Mouse (Mus musculus): Measurements from ENCODE around the gene Gjc2. TPM values are rescaled to one million over a fixed set of nuclear protein-coding genes. Genes with fewer than 3 reads are reported as not detected.

Gene Gjc2
- polyA plus RNA-seq, 1 experiment: 2.7 TPM

- peak within 1 kb of the TSS; percentile 98 for H3K4me3 ChIP-seq (ENCODE audit: control insufficient read depth, low read depth, low read length)
- H3K4me1 ChIP-seq (ENCODE audit: control insufficient read depth, insufficient read depth, low read length): peaks cover 7% of the 10 kb centered on the region
- peak within 1 kb of the TSS; percentile 96 for H3K27ac ChIP-seq (ENCODE audit: control insufficient read depth, insufficient read depth, low read depth, low read length)
- peak; percentile 18; the same call in 1 of the 2 replicates for TF ChIP-seq CTCF (IDR thresholded peaks at IDR 0.05; ENCODE audit: control insufficient read depth, insufficient read depth, insufficient replicate concordance, low read depth, low read length)
- TF ChIP-seq POLR2A (IDR thresholded peaks at IDR 0.05; ENCODE audit: control insufficient read depth, low read depth, low read length): peak; percentile 94
- H3K27me3 ChIP-seq (ENCODE audit: control insufficient read depth, insufficient read depth, low read length): no peaks in the 10 kb centered on the region
- H3K36me3 ChIP-seq (ENCODE audit: control insufficient read depth, insufficient read depth, low read length): no peaks in the 10 kb centered on the region; the same call in 1 of the 2 replicates
Observed at GRCm38 (mm10) chr11:59208153-59208831, 25.3 kb upstream of the Gjc2 start, which contains the start of gene 2310033P09Rik. Gene 2310033P09Rik (plus strand): TSS chr11:59208321.

GRCm38 (mm10) chr11:59202081-59202995 lies 19.3 kb upstream of the Gjc2 start, which contains the start of gene Mrpl55:
Gene Mrpl55 (plus strand): TSS chr11:59202486.
- Histone ChIP-seq H3K36me3 (ENCODE audit: control insufficient read depth, insufficient read depth, low read length) (no peaks in the 10 kb centered on the region; the same call in 1 of the 2 replicates), H3K4me1 (ENCODE audit: control insufficient read depth, insufficient read depth, low read length) (peaks cover 14% of the 10 kb centered on the region), H3K4me3 (ENCODE audit: control insufficient read depth, low read depth, low read length) (peak within 1 kb of the TSS; percentile 100), H3K27me3 (ENCODE audit: control insufficient read depth, insufficient read depth, low read length) (no peaks in the 10 kb centered on the region), H3K27ac (ENCODE audit: control insufficient read depth, insufficient read depth, low read depth, low read length) (peak within 1 kb of the TSS; percentile 74)
- TF ChIP-seq CTCF (IDR thresholded peaks at IDR 0.05; ENCODE audit: control insufficient read depth, insufficient read depth, insufficient replicate concordance, low read depth, low read length) (no peak), POLR2A (IDR thresholded peaks at IDR 0.05; ENCODE audit: control insufficient read depth, low read depth, low read length) (peak; percentile 64; the same call in 1 of the 2 replicates)

- Histone ChIP-seq H3K27ac (ENCODE audit: control insufficient read depth, insufficient read depth, low read depth, low read length) (peak overlapping the region; percentile 61), H3K36me3 (ENCODE audit: control insufficient read depth, insufficient read depth, low read length) (no peaks in the 10 kb centered on the region), H3K27me3 (ENCODE audit: control insufficient read depth, insufficient read depth, low read length) (no peaks in the 10 kb centered on the region), H3K4me1 (ENCODE audit: control insufficient read depth, insufficient read depth, low read length) (peaks cover 14% of the 10 kb centered on the region), H3K4me3 (ENCODE audit: control insufficient read depth, low read depth, low read length) (peak overlapping the region; percentile 100)
- TF ChIP-seq CTCF (IDR thresholded peaks at IDR 0.05; ENCODE audit: control insufficient read depth, insufficient read depth, insufficient replicate concordance, low read depth, low read length) (no peak), POLR2A (IDR thresholded peaks at IDR 0.05; ENCODE audit: control insufficient read depth, low read depth, low read length) (no peak)
Observed at GRCm38 (mm10) chr11:59201216-59202002, 18.4 kb upstream of the Gjc2 start.

- Histone ChIP-seq H3K27me3 (ENCODE audit: control insufficient read depth, insufficient read depth, low read length) (no peaks in the 10 kb centered on the region), H3K27ac (ENCODE audit: control insufficient read depth, insufficient read depth, low read depth, low read length) (no peak overlapping the region), H3K4me1 (ENCODE audit: control insufficient read depth, insufficient read depth, low read length) (peaks cover 3% of the 10 kb centered on the region; the same call in 1 of the 2 replicates), H3K4me3 (ENCODE audit: control insufficient read depth, low read depth, low read length) (no peak overlapping the region), H3K36me3 (ENCODE audit: control insufficient read depth, insufficient read depth, low read length) (no peaks in the 10 kb centered on the region)
- no peak for TF ChIP-seq POLR2A (IDR thresholded peaks at IDR 0.05; ENCODE audit: control insufficient read depth, low read depth, low read length)
Observed at GRCm38 (mm10) chr11:59196230-59196629, 13.2 kb upstream of the Gjc2 start.

GRCm38 (mm10) chr11:59192059-59192386 lies 9.0 kb upstream of the Gjc2 start, which contains the start of gene Guk1:
Gene Guk1 (minus strand): TSS chr11:59192212.
- peak within 1 kb of the TSS; percentile 95 for H3K27ac ChIP-seq (ENCODE audit: control insufficient read depth, insufficient read depth, low read depth, low read length)
- no peaks in the 10 kb centered on the region for H3K4me1 ChIP-seq (ENCODE audit: control insufficient read depth, insufficient read depth, low read length)
- no peaks in the 10 kb centered on the region for H3K27me3 ChIP-seq (ENCODE audit: control insufficient read depth, insufficient read depth, low read length)
- H3K4me3 ChIP-seq (ENCODE audit: control insufficient read depth, low read depth, low read length): peak within 1 kb of the TSS; percentile 91
- TF ChIP-seq POLR2A (IDR thresholded peaks at IDR 0.05; ENCODE audit: control insufficient read depth, low read depth, low read length) (no peak), CTCF (IDR thresholded peaks at IDR 0.05; ENCODE audit: control insufficient read depth, insufficient read depth, insufficient replicate concordance, low read depth, low read length) (no peak)
- H3K36me3 ChIP-seq (ENCODE audit: control insufficient read depth, insufficient read depth, low read length): no peaks in the 10 kb centered on the region

GRCm38 (mm10) chr11:59191231-59192058 lies 8.4 kb upstream of the Gjc2 start:
- TF ChIP-seq CTCF (IDR thresholded peaks at IDR 0.05; ENCODE audit: control insufficient read depth, insufficient read depth, insufficient replicate concordance, low read depth, low read length) (no peak), POLR2A (IDR thresholded peaks at IDR 0.05; ENCODE audit: control insufficient read depth, low read depth, low read length) (peak; percentile 86)
- no peaks in the 10 kb centered on the region for H3K27me3 ChIP-seq (ENCODE audit: control insufficient read depth, insufficient read depth, low read length)
- no peaks in the 10 kb centered on the region for H3K36me3 ChIP-seq (ENCODE audit: control insufficient read depth, insufficient read depth, low read length)
- peak overlapping the region; percentile 95 for H3K27ac ChIP-seq (ENCODE audit: control insufficient read depth, insufficient read depth, low read depth, low read length)
- H3K4me3 ChIP-seq (ENCODE audit: control insufficient read depth, low read depth, low read length): peak overlapping the region; percentile 91
- no peaks in the 10 kb centered on the region for H3K4me1 ChIP-seq (ENCODE audit: control insufficient read depth, insufficient read depth, low read length)

Measured in testis, adult 2 months (tissue).